Mouse (Mus musculus): ENCODE data around the gene Tpcn1. TPM values are rescaled to one million over a fixed set of nuclear protein-coding genes. Genes with fewer than 3 reads are reported as not detected.

Gene Tpcn1
- polyA plus RNA-seq, 1 experiment from 2014 or later, result 17.2 TPM

GRCm38 (mm10) chr5:120495703-120496226, 92.7 kb downstream of the Tpcn1 start:
- Histone ChIP-seq H3K4me3 (replicated peaks) (no peak overlapping the region), H3K9ac (replicated peaks) (no peak overlapping the region), H3K27me3 (no peaks in the 10 kb centered on the region), H3K4me2 (no peak overlapping the region), H3K9me3 (no peaks in the 10 kb centered on the region), H3K36me3 (peaks cover 68% of the 10 kb centered on the region), H3K4me1 (replicated peaks) (no peaks in the 10 kb centered on the region), H3K27ac (no peak overlapping the region)
- ATAC-seq (ENCODE audit: insufficient number of reproducible peaks, insufficient read depth, low FRiP score, low TSS enrichment, low read depth), result no peak
- 86% methylated on average over 13 of the region's 13 CpGs for WGBS

GRCm38 (mm10) chr5:120495064-120495702, 93.3 kb downstream of the Tpcn1 start:
- peaks cover 74% of the 10 kb centered on the region for H3K36me3 ChIP-seq
- H3K9me3 ChIP-seq, result no peaks in the 10 kb centered on the region
- H3K4me3 ChIP-seq (replicated peaks), result no peak overlapping the region
- no peaks in the 10 kb centered on the region for H3K27me3 ChIP-seq
- no peak for ATAC-seq (ENCODE audit: insufficient number of reproducible peaks, insufficient read depth, low FRiP score, low TSS enrichment, low read depth)
- H3K4me1 ChIP-seq (replicated peaks), result no peaks in the 10 kb centered on the region
- no peak overlapping the region for H3K27ac ChIP-seq
- 72% methylated on average over 10 of the region's 10 CpGs for WGBS
- no peak overlapping the region for H3K4me2 ChIP-seq
- H3K9ac ChIP-seq (replicated peaks), result 0 out of 2 replicates have a peak overlapping the region, but pooled peaks have one; percentile 23

GRCm38 (mm10) chr5:120493873-120494395, 94.5 kb downstream of the Tpcn1 start:
- Histone ChIP-seq H3K4me1 (replicated peaks) (no peaks in the 10 kb centered on the region), H3K27ac (no peak overlapping the region), H3K4me2 (no peak overlapping the region), H3K9ac (replicated peaks) (no peak overlapping the region), H3K36me3 (peaks cover 78% of the 10 kb centered on the region), H3K9me3 (no peaks in the 10 kb centered on the region), H3K4me3 (replicated peaks) (no peak overlapping the region), H3K27me3 (no peaks in the 10 kb centered on the region)
- WGBS, result 88% methylated on average over 9 of the region's 9 CpGs
- ATAC-seq (ENCODE audit: insufficient number of reproducible peaks, insufficient read depth, low FRiP score, low TSS enrichment, low read depth), result no peak

GRCm38 (mm10) chr5:120493440-120493839, 95.0 kb downstream of the Tpcn1 start:
- Histone ChIP-seq H3K4me1 (replicated peaks) (no peaks in the 10 kb centered on the region), H3K27ac (no peak overlapping the region), H3K4me3 (replicated peaks) (no peak overlapping the region), H3K9ac (replicated peaks) (no peak overlapping the region), H3K4me2 (no peak overlapping the region), H3K27me3 (no peaks in the 10 kb centered on the region), H3K36me3 (peaks cover 76% of the 10 kb centered on the region), H3K9me3 (no peaks in the 10 kb centered on the region)
- no peak for ATAC-seq (ENCODE audit: insufficient number of reproducible peaks, insufficient read depth, low FRiP score, low TSS enrichment, low read depth)
- WGBS, result 93% methylated on average over 6 of the region's 6 CpGs

- Histone ChIP-seq H3K36me3 (peaks cover 78% of the 10 kb centered on the region), H3K4me3 (replicated peaks) (no peak overlapping the region), H3K4me2 (no peak overlapping the region), H3K4me1 (replicated peaks) (no peaks in the 10 kb centered on the region), H3K27ac (no peak overlapping the region), H3K27me3 (no peaks in the 10 kb centered on the region), H3K9ac (replicated peaks) (no peak overlapping the region), H3K9me3 (no peaks in the 10 kb centered on the region)
- WGBS, result 64% methylated on average over 11 of the region's 11 CpGs
- no peak for ATAC-seq (ENCODE audit: insufficient number of reproducible peaks, insufficient read depth, low FRiP score, low TSS enrichment, low read depth)
Measured at GRCm38 (mm10) chr5:120492437-120492836, 96.0 kb downstream of the Tpcn1 start.

- WGBS, result 85% methylated on average over 8 of the region's 8 CpGs
- H3K4me3 ChIP-seq (replicated peaks), result no peak overlapping the region
- ATAC-seq (ENCODE audit: insufficient number of reproducible peaks, insufficient read depth, low FRiP score, low TSS enrichment, low read depth), result no peak
- H3K36me3 ChIP-seq, result peaks cover 81% of the 10 kb centered on the region
- no peaks in the 10 kb centered on the region for H3K9me3 ChIP-seq
- no peaks in the 10 kb centered on the region for H3K4me1 ChIP-seq (replicated peaks)
- H3K4me2 ChIP-seq, result no peak overlapping the region
- 0 out of 2 replicates have a peak overlapping the region, but pooled peaks have one; percentile 4 for H3K9ac ChIP-seq (replicated peaks)
- H3K27ac ChIP-seq, result no peak overlapping the region
- H3K27me3 ChIP-seq, result no peaks in the 10 kb centered on the region
Measured at GRCm38 (mm10) chr5:120490679-120491192, 97.7 kb downstream of the Tpcn1 start.

- 89% methylated on average over 8 of the region's 8 CpGs for WGBS
- no peak overlapping the region for H3K27ac ChIP-seq
Measured at GRCm38 (mm10) chr5:120487844-120488243, 100.6 kb downstream of the Tpcn1 start.

More at GRCm38 (mm10) chr5:120487844-120488243, 100.6 kb downstream of the Tpcn1 start:
- Histone ChIP-seq H3K27me3 (no peaks in the 10 kb centered on the region), H3K4me2 (no peak overlapping the region), H3K36me3 (peaks cover 84% of the 10 kb centered on the region), H3K4me3 (replicated peaks) (no peak overlapping the region), H3K9me3 (no peaks in the 10 kb centered on the region), H3K9ac (replicated peaks) (no peak overlapping the region), H3K4me1 (replicated peaks) (no peaks in the 10 kb centered on the region)
- no peak for ATAC-seq (ENCODE audit: insufficient number of reproducible peaks, insufficient read depth, low FRiP score, low TSS enrichment, low read depth)

Other genes with a start within 250 kb of the Tpcn1 start
- not detected in 2 replicates for gene Lhx5, start 157.0 kb downstream of the Tpcn1 start, polyA plus RNA-seq (2016; fragmentation: Nextera tagmentation; extraction: Ambion mirVana)
- gene Sdsl, start 115.9 kb downstream of the Tpcn1 start, polyA plus RNA-seq (2016; fragmentation: Nextera tagmentation; extraction: Ambion mirVana), result 3.6 and 4.2 TPM in 2 replicates
- not detected in 2 replicates for gene Sds, start 112.1 kb downstream of the Tpcn1 start, polyA plus RNA-seq (2016; fragmentation: Nextera tagmentation; extraction: Ambion mirVana)
- 46.0 and 46.3 TPM in 2 replicates for gene Plbd2, start 85.0 kb downstream of the Tpcn1 start, polyA plus RNA-seq (2016; fragmentation: Nextera tagmentation; extraction: Ambion mirVana)
- gene Slc8b1, start 77.5 kb downstream of the Tpcn1 start, polyA plus RNA-seq (2016; fragmentation: Nextera tagmentation; extraction: Ambion mirVana), result 6.1 and 6.2 TPM in 2 replicates
- gene Iqcd, start 343 bp upstream of the Tpcn1 start, polyA plus RNA-seq (2016; fragmentation: Nextera tagmentation; extraction: Ambion mirVana), result 0.64 and 0.93 TPM in 2 replicates
- 16.9 and 19.1 TPM in 2 replicates for gene Rita1, start 23.9 kb upstream of the Tpcn1 start, polyA plus RNA-seq (2016; fragmentation: Nextera tagmentation; extraction: Ambion mirVana)
- 48.8 and 50.3 TPM in 2 replicates for gene Ddx54, start 24.1 kb upstream of the Tpcn1 start, polyA plus RNA-seq (2016; fragmentation: Nextera tagmentation; extraction: Ambion mirVana)
- gene Cfap73, start 45.6 kb upstream of the Tpcn1 start, polyA plus RNA-seq (2016; fragmentation: Nextera tagmentation; extraction: Ambion mirVana), result not detected in 2 replicates
- 0.24 and 0.86 TPM in 2 replicates for gene Rasal1, start 60.1 kb upstream of the Tpcn1 start, polyA plus RNA-seq (2016; fragmentation: Nextera tagmentation; extraction: Ambion mirVana)
- 6.8 and 7.5 TPM in 2 replicates for gene Dtx1, start 123.3 kb upstream of the Tpcn1 start, polyA plus RNA-seq (2016; fragmentation: Nextera tagmentation; extraction: Ambion mirVana)
- 0.15 and 0.19 TPM in 2 replicates for gene Oas2, start 161.2 kb upstream of the Tpcn1 start, polyA plus RNA-seq (2016; fragmentation: Nextera tagmentation; extraction: Ambion mirVana)
- not detected in 2 replicates for gene Oas3, start 189.0 kb upstream of the Tpcn1 start, polyA plus RNA-seq (2016; fragmentation: Nextera tagmentation; extraction: Ambion mirVana)
- gene Oas1e, start 206.9 kb upstream of the Tpcn1 start, polyA plus RNA-seq (2016; fragmentation: Nextera tagmentation; extraction: Ambion mirVana), result 0.20 TPM in 1 of 2 replicates, not detected in the other
- gene Oas1c, start 223.8 kb upstream of the Tpcn1 start, polyA plus RNA-seq (2016; fragmentation: Nextera tagmentation; extraction: Ambion mirVana), result 0.23 and 0.51 TPM in 2 replicates

Measured in limb, embryonic 12.5 days (tissue).